Mouse (Mus musculus): ENCODE results near the gene Ptgir. TPM values are rescaled to one million over a fixed set of nuclear protein-coding genes. Genes with fewer than 3 reads are reported as not detected.

Gene Ptgir
- polyA plus RNA-seq, 1 experiment from 2014 or later = 2.3 TPM

DNA sequence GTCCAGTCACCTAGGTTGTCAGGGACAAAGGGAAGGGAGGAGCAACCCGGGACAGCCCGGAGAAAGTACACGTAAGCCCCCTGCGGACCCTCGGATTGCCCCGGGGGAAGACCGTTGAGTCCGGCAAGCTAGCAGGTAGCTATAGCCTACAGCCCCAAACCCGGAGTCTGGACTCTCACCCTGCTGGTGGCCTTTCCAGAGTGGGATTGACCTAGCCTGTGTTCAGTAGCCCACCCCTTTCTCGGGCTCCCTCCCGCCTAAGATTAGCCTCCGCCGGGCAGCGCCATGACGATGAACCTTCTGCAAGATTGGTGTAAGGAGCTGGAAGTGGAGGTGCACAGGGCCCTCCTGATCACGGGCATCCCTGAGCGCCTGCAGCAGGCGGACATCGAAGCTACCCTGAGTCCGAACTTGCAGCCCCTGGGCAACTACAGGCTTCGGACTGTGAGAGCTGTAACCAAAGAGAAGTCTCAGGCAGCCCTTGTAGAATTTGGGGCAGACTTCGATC is 38.6 kb downstream of the Ptgir start:
- 3% methylated on average over 22 of the region's 22 CpGs for WGBS

GRCm38 (mm10) chr7:16945419-16945818 is 39.1 kb downstream of the Ptgir start:
- no peak overlapping the region for H3K9ac ChIP-seq (ENCODE audit: low read length)
- no peak overlapping the region for H3K27ac ChIP-seq (ENCODE audit: low read depth)
- peak overlapping the region; percentile 74 for H3K4me2 ChIP-seq (ENCODE audit: low read length)
- DNase-seq (ENCODE audit: low spot score) = peak; percentile 63
- peak overlapping the region; percentile 49 for H3K4me3 ChIP-seq (ENCODE audit: low read depth, low read length)
- no peak for ATAC-seq (replicated peaks; ENCODE audit: low FRiP score, low TSS enrichment, low read depth)
- H3K27me3 ChIP-seq (replicated peaks; ENCODE audit: control insufficient read depth, insufficient read depth, low read length) = peaks cover 49% of the 10 kb centered on the region
- no peaks in the 10 kb centered on the region for H3K36me3 ChIP-seq (ENCODE audit: control insufficient read depth, insufficient read depth, low read length)
- H3K4me1 ChIP-seq (replicated peaks; ENCODE audit: control insufficient read depth, insufficient read depth, low read length) = peaks cover 44% of the 10 kb centered on the region
- 23% methylated on average over 17 of the region's 17 CpGs for WGBS
- H3K9me3 ChIP-seq (ENCODE audit: control insufficient read depth, low read length) = no peaks in the 10 kb centered on the region

More for the DNA sequence above, 38.6 kb downstream of the Ptgir start:
- H3K4me2 ChIP-seq (ENCODE audit: low read length) = peak overlapping the region; percentile 74
- peak; percentile 6 for ATAC-seq (replicated peaks; ENCODE audit: low FRiP score, low TSS enrichment, low read depth)
- H3K9ac ChIP-seq (ENCODE audit: low read length) = peak overlapping the region; percentile 49
- H3K36me3 ChIP-seq (ENCODE audit: control insufficient read depth, insufficient read depth, low read length) = no peaks in the 10 kb centered on the region
- peaks cover 49% of the 10 kb centered on the region for H3K4me1 ChIP-seq (replicated peaks; ENCODE audit: control insufficient read depth, insufficient read depth, low read length)
- H3K27me3 ChIP-seq (replicated peaks; ENCODE audit: control insufficient read depth, insufficient read depth, low read length) = peaks cover 49% of the 10 kb centered on the region
- peak overlapping the region; percentile 49 for H3K4me3 ChIP-seq (ENCODE audit: low read depth, low read length)
- no peaks in the 10 kb centered on the region for H3K9me3 ChIP-seq (ENCODE audit: control insufficient read depth, low read length)
- no peak for DNase-seq (ENCODE audit: low spot score)
- no peak overlapping the region for H3K27ac ChIP-seq (ENCODE audit: low read depth)

- Histone ChIP-seq H3K9ac (ENCODE audit: low read length) (0 out of 2 replicates have a peak overlapping the region, but pooled peaks have one; percentile 20), H3K36me3 (ENCODE audit: control insufficient read depth, insufficient read depth, low read length) (no peaks in the 10 kb centered on the region), H3K27ac (ENCODE audit: low read depth) (no peak overlapping the region), H3K4me2 (ENCODE audit: low read length) (peak overlapping the region; percentile 61), H3K4me3 (ENCODE audit: low read depth, low read length) (peak overlapping the region; percentile 31), H3K27me3 (replicated peaks; ENCODE audit: control insufficient read depth, insufficient read depth, low read length) (peaks cover 49% of the 10 kb centered on the region), H3K9me3 (ENCODE audit: control insufficient read depth, low read length) (no peaks in the 10 kb centered on the region), H3K4me1 (replicated peaks; ENCODE audit: control insufficient read depth, insufficient read depth, low read length) (peaks cover 41% of the 10 kb centered on the region)
- 9% methylated on average over 53 of the region's 53 CpGs for WGBS
- no peak for ATAC-seq (replicated peaks; ENCODE audit: low FRiP score, low TSS enrichment, low read depth)
- peak; percentile 67 for DNase-seq (ENCODE audit: low spot score)
Observed at GRCm38 (mm10) chr7:16946441-16947348, 40.4 kb downstream of the Ptgir start.

DNA sequence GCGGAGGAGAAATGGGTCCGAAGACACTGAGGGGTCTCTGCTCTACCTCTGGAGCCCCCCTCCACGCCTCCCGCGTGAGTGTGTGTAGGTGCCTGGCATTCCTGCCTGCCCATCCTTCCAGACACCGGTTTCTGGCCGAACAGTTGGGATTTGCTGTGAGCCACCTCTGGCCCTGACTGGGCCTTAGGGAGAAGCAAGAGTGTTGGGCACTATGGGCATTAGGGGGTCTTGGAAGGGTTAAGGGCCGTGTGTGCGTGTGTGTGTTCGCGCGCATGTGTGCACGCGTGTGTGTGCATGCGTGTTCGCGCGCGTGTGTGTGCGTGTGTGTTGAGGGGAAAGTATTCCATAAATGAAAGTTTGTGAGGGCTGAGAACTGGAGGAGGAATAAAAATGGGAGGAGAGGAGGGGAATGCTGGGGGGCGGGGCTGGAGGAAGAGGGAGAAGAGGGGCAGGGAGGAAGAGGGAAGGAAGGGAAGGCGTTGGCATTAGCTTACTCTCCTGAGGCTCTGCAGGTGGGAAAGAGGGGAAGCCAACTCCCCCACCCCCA is 41.1 kb downstream of the Ptgir start:
- Histone ChIP-seq H3K4me3 (ENCODE audit: low read depth, low read length) (peak overlapping the region; percentile 31), H3K36me3 (ENCODE audit: control insufficient read depth, insufficient read depth, low read length) (no peaks in the 10 kb centered on the region), H3K4me1 (replicated peaks; ENCODE audit: control insufficient read depth, insufficient read depth, low read length) (peaks cover 41% of the 10 kb centered on the region), H3K27ac (ENCODE audit: low read depth) (no peak overlapping the region), H3K9me3 (ENCODE audit: control insufficient read depth, low read length) (no peaks in the 10 kb centered on the region), H3K9ac (ENCODE audit: low read length) (no peak overlapping the region), H3K27me3 (replicated peaks; ENCODE audit: control insufficient read depth, insufficient read depth, low read length) (peaks cover 49% of the 10 kb centered on the region), H3K4me2 (ENCODE audit: low read length) (peak overlapping the region; percentile 61)
- no peak for ATAC-seq (replicated peaks; ENCODE audit: low FRiP score, low TSS enrichment, low read depth)
- WGBS = 27% methylated on average over 21 of the region's 22 CpGs
- no peak for DNase-seq (ENCODE audit: low spot score)

GRCm38 (mm10) chr7:16947959-16948361 is 41.7 kb downstream of the Ptgir start:
- H3K4me1 ChIP-seq (replicated peaks; ENCODE audit: control insufficient read depth, insufficient read depth, low read length) = peaks cover 41% of the 10 kb centered on the region
- ATAC-seq (replicated peaks; ENCODE audit: low FRiP score, low TSS enrichment, low read depth) = no peak
- DNase-seq (ENCODE audit: low spot score) = no peak
- peak overlapping the region; percentile 61 for H3K4me2 ChIP-seq (ENCODE audit: low read length)
- H3K27ac ChIP-seq (ENCODE audit: low read depth) = 0 out of 2 replicates have a peak overlapping the region, but pooled peaks have one; percentile 1
- H3K4me3 ChIP-seq (ENCODE audit: low read depth, low read length) = no peak overlapping the region
- H3K9me3 ChIP-seq (ENCODE audit: control insufficient read depth, low read length) = no peaks in the 10 kb centered on the region
- no peaks in the 10 kb centered on the region for H3K36me3 ChIP-seq (ENCODE audit: control insufficient read depth, insufficient read depth, low read length)
- H3K27me3 ChIP-seq (replicated peaks; ENCODE audit: control insufficient read depth, insufficient read depth, low read length) = peaks cover 49% of the 10 kb centered on the region
- WGBS = 8% methylated on average over 4 of the region's 4 CpGs
- no peak overlapping the region for H3K9ac ChIP-seq (ENCODE audit: low read length)

DNA sequence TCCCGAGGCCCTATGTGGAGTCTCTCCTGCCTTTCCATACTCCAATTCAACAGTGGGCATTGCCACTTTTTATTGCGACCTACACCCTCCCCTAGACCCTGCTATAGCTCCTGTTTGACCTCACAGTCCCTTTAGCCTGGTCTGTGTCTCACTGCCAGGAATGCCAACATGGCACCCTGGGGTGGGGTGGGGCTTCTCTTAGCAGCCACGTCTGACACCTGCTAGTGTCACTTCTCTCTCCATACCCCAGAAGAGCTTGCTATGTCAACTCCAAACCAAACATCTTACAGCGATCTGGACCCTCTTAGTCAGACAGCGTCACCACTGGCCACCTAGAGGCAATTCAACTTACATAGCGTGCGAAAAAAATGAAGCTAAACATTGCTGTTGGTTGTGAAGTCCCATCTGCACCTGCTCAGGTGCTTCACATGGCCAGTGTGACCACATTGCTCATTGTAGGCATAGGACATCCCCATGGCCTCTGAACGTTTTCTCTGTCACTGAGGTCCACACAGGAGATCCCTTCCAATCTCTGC is 42.7 kb downstream of the Ptgir start:
- H3K36me3 ChIP-seq (ENCODE audit: control insufficient read depth, insufficient read depth, low read length) = no peaks in the 10 kb centered on the region
- no peak overlapping the region for H3K4me3 ChIP-seq (ENCODE audit: low read depth, low read length)
- H3K9ac ChIP-seq (ENCODE audit: low read length) = no peak overlapping the region
- no peak for ATAC-seq (replicated peaks; ENCODE audit: low FRiP score, low TSS enrichment, low read depth)
- no peak overlapping the region for H3K27ac ChIP-seq (ENCODE audit: low read depth)
- no peak overlapping the region for H3K4me2 ChIP-seq (ENCODE audit: low read length)
- WGBS = 63% methylated on average over 8 of the region's 8 CpGs
- H3K9me3 ChIP-seq (ENCODE audit: control insufficient read depth, low read length) = no peaks in the 10 kb centered on the region
- peaks cover 49% of the 10 kb centered on the region for H3K27me3 ChIP-seq (replicated peaks; ENCODE audit: control insufficient read depth, insufficient read depth, low read length)
- DNase-seq (ENCODE audit: low spot score) = no peak
- peaks cover 39% of the 10 kb centered on the region for H3K4me1 ChIP-seq (replicated peaks; ENCODE audit: control insufficient read depth, insufficient read depth, low read length)

- H3K4me1 ChIP-seq (replicated peaks; ENCODE audit: control insufficient read depth, insufficient read depth, low read length) = peaks cover 36% of the 10 kb centered on the region
- peak; percentile 38; the same call in 1 of the 2 replicates for ATAC-seq (replicated peaks; ENCODE audit: low FRiP score, low TSS enrichment, low read depth)
- H3K4me2 ChIP-seq (ENCODE audit: low read length) = peak overlapping the region; percentile 56
- H3K27ac ChIP-seq (ENCODE audit: low read depth) = no peak overlapping the region
- no peak overlapping the region for H3K9ac ChIP-seq (ENCODE audit: low read length)
- H3K27me3 ChIP-seq (replicated peaks; ENCODE audit: control insufficient read depth, insufficient read depth, low read length) = peaks cover 45% of the 10 kb centered on the region
- peak overlapping the region; percentile 20 for H3K4me3 ChIP-seq (ENCODE audit: low read depth, low read length)
- peak; percentile 95 for DNase-seq (ENCODE audit: low spot score)
- 13% methylated on average over 29 of the region's 29 CpGs for WGBS
- H3K36me3 ChIP-seq (ENCODE audit: control insufficient read depth, insufficient read depth, low read length) = no peaks in the 10 kb centered on the region
- H3K9me3 ChIP-seq (ENCODE audit: control insufficient read depth, low read length) = no peaks in the 10 kb centered on the region
Observed at GRCm38 (mm10) chr7:16949908-16950841, 43.9 kb downstream of the Ptgir start.
